Mouse (Mus musculus) thymus, adult 18-20 months (tissue): ENCODE measurements around the gene Rpap1.
"Not testable (repeated sequence)": the region's sequence is repeated elsewhere in the genome, so short reads cannot be mapped to it uniquely, and the experiment has no call there.

ENCODE experiments used
- DNase-seq, 2 experiments: peaks; one replicate each; pipeline ENCODE4 v3.0.0; 2022; ENCODE audit warnings: mixed read lengths in 2 of 2

Gene Rpap1

GRCm38 (mm10) chr2:119737124-119737523 lies 50.2 kb downstream of the Rpap1 start:
- no peak for DNase-seq

- no peak for DNase-seq
Measured at GRCm38 (mm10) chr2:119730735-119731134, 56.6 kb downstream of the Rpap1 start.

GRCm38 (mm10) chr2:119727762-119728416 lies 59.4 kb downstream of the Rpap1 start:
- DNase-seq, result no peak

- no peak for DNase-seq
Measured at GRCm38 (mm10) chr2:119721070-119721469, 66.3 kb downstream of the Rpap1 start.

GRCm38 (mm10) chr2:119715868-119716267 lies 71.5 kb downstream of the Rpap1 start:
- not testable (repeated sequence) for DNase-seq
